Mouse (Mus musculus): ENCODE measurements around the gene Rorc. TPM values are rescaled to one million over a fixed set of nuclear protein-coding genes. Genes with fewer than 3 reads are reported as not detected.

The Rorc gene
- polyA plus RNA-seq, 1 experiment from 2014 or later = 6.8 TPM

DNA sequence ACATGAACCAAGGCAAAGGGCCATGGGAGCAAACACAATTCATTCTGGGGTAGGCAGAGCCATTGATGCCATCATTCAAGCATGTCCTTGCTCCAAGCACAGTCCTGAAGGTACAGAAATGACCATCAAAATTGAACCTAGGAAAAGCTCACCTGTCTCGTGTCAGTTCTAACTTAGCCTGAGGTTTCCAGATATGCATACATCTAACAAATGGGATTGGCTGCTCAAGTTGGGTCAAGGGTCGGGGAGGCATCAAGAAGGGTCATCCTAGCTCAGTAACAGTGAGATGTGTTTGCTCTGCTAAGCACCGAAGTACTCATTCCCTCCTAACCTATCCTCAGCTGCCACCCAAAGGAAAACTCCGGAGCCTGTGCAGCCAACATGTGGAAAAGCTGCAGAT is 24.3 kb downstream of the Rorc start:
- H3K36me3 ChIP-seq = no peaks in the 10 kb centered on the region
- no peak overlapping the region for H3K27ac ChIP-seq
- H3K4me3 ChIP-seq (replicated peaks) = no peak overlapping the region
- no peak overlapping the region for H3K4me2 ChIP-seq (replicated peaks)
- no peak overlapping the region for H3K9ac ChIP-seq
- peaks cover 37% of the 10 kb centered on the region for H3K27me3 ChIP-seq (replicated peaks)
- WGBS = 76% methylated on average over 4 of the region's 4 CpGs
- no peaks in the 10 kb centered on the region for H3K9me3 ChIP-seq
- H3K4me1 ChIP-seq (replicated peaks) = 0 out of 2 replicates have a peak, but pooled peaks cover 2% of the 10 kb centered on the region
- no peak for ATAC-seq

DNA sequence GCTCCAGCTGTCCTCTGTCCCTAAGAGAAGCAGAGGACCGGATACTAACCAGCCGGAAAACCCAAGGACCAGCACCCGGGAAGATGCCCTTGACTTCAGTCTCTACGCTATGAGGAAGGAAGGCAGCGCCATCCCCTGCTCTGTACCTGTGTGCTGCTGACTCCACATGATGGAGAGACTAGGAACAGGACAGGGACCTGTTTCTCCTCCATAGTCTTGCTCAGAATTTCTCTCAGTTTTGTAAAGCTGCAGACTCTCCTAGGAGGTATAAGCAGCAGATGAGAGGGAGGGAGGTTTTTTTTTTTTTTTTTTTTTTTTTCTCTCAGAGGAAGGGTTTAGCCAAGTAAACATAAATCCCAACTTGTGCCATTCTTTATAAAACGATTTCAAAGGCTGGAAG is 25.6 kb downstream of the Rorc start, which contains the start of gene Lingo4:
TSS of gene Lingo4 (plus strand) at position 301 of the 400 bp plus-strand sequence.
- peak within 1 kb of the TSS; percentile 17 for H3K4me3 ChIP-seq (replicated peaks)
- 69% methylated on average over 6 of the region's 6 CpGs for WGBS
- H3K4me2 ChIP-seq (replicated peaks) = peak within 1 kb of the TSS; percentile 62
- no peaks in the 10 kb centered on the region for H3K36me3 ChIP-seq
- H3K9ac ChIP-seq = no peak within 1 kb of the TSS
- 0 out of 2 replicates have a peak, but pooled peaks cover 2% of the 10 kb centered on the region for H3K4me1 ChIP-seq (replicated peaks)
- no peak within 1 kb of the TSS for H3K27ac ChIP-seq
- H3K9me3 ChIP-seq = no peaks in the 10 kb centered on the region
- peaks cover 44% of the 10 kb centered on the region for H3K27me3 ChIP-seq (replicated peaks)
- ATAC-seq = no peak

DNA sequence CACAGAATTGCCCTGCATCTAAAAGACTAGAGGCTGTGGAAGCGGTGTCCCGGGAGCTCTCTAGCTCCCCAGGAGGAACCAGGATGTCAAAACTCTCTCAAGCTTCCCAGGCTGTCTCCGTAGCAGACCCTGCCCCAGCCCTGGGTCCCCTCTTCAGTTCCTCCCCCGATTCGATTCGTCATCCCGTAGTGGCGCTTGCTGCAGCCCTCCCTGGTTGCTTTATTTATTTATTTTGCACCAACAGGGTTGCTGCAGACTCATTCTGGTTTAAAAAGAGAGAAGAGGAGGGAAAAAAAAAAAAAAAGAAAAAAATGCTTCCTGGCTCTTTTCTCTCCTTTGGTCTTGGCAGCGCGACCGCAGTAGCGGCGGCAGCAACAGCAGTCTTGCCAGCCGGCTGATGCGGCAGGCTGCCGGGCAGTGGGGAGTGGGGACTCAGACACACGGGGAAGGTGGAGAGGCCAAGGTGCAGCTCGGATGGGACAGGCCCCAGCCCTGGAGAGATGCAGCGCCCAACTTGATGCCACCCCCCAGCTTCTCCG is 26.4 kb downstream of the Rorc start:
- no peak overlapping the region for H3K27ac ChIP-seq
- H3K4me1 ChIP-seq (replicated peaks) = 0 out of 2 replicates have a peak, but pooled peaks cover 2% of the 10 kb centered on the region
- no peak for ATAC-seq
- H3K9ac ChIP-seq = no peak overlapping the region
- H3K36me3 ChIP-seq = no peaks in the 10 kb centered on the region
- peak overlapping the region; percentile 17 for H3K4me3 ChIP-seq (replicated peaks)
- H3K4me2 ChIP-seq (replicated peaks) = peak overlapping the region; percentile 62
- WGBS = 3% methylated on average over 20 of the region's 20 CpGs
- H3K9me3 ChIP-seq = no peaks in the 10 kb centered on the region
- H3K27me3 ChIP-seq (replicated peaks) = peaks cover 45% of the 10 kb centered on the region

DNA sequence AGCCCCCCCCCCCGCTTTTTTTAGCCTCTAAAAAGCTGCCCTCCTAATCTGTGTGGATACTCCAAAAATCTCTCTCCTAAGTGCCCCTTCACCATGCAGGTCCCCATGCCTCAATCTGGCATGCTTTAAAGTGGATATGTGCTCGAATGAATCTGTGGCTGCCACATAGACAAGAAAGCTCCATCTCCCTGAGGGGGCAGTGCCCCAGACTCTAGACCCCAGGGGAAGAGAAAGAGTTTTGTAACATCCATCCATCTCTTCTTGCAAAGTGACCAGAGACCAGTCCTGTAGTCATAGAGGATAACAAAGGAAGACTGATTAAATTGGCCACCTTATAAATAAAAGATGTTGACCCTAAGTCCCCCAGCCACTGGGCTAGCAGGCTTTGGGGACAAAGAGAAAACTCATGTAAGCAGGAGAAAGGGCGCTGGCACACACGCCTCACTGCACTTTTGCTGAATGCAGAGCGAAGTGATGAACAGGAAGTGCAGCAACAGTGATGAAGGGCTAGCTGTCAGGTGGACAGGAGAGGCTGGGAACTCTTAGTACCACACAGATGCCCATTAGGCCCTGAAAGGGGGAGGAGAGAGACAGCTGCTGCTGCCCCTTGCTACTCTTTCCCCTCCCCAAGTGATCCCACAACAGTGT is 27.2 kb downstream of the Rorc start:
- Histone ChIP-seq H3K4me1 (replicated peaks) (0 out of 2 replicates have a peak, but pooled peaks cover 2% of the 10 kb centered on the region), H3K27ac (no peak overlapping the region), H3K27me3 (replicated peaks) (peaks cover 45% of the 10 kb centered on the region), H3K36me3 (no peaks in the 10 kb centered on the region), H3K9ac (no peak overlapping the region), H3K4me3 (replicated peaks) (no peak overlapping the region), H3K9me3 (no peaks in the 10 kb centered on the region), H3K4me2 (replicated peaks) (no peak overlapping the region)
- 46% methylated on average over 5 of the region's 5 CpGs for WGBS
- ATAC-seq = no peak

DNA sequence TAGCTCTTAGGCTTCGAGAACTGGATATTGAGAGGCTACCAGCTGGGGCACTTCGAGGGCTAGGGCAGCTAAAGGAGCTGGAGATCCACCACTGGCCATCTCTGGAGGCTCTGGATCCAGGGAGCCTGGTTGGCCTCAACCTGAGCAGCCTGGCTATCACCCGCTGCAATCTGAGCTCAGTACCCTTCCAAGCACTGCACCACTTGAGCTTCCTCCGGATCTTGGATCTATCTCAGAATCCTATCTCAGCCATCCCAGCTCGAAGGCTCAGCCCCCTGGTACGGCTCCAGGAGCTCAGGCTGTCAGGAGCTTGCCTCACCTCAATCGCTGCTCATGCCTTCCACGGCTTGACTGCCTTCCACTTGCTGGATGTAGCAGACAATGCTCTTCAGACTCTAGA is 29.9 kb downstream of the Rorc start:
- H3K4me1 ChIP-seq (replicated peaks) = 0 out of 2 replicates have a peak, but pooled peaks cover 2% of the 10 kb centered on the region
- H3K36me3 ChIP-seq = no peaks in the 10 kb centered on the region
- no peak overlapping the region for H3K4me2 ChIP-seq (replicated peaks)
- no peak overlapping the region for H3K9ac ChIP-seq
- H3K27ac ChIP-seq = no peak overlapping the region
- no peaks in the 10 kb centered on the region for H3K9me3 ChIP-seq
- 66% methylated on average over 8 of the region's 8 CpGs for WGBS
- no peak for ATAC-seq
- peaks cover 38% of the 10 kb centered on the region for H3K27me3 ChIP-seq (replicated peaks)
- H3K4me3 ChIP-seq (replicated peaks) = no peak overlapping the region

DNA sequence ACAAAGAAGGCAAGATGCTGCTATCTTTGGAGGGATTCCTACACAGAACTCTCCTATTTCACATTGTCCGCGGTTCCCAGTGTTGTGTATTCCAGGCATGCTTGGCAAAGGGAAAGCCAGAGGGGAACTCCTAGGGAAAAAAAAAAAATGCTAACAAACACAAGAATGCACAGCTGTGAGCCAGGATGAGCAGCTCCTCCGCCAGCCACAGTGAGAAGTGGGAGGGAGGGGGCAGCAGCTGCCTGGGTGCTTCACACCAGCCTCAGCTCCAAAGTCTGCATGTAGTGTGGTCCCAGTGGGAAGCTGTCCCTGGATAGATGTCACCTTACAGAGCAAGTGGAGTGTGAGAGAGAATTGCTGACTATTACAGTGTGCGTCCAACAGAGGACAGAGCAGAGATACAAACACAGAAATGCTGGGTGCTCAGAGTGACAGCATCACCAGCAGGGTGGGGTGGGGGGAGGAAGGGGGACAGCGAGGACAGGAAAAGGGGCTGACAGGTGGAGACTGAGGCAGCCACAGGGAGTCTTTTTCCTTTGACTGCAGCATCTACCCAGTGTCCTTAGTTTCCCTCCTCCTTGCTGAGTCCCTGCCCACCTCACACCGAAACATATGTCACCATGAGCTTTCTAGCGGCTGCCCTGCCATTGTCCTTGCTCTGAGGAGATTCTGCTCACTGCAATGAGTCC is 31.9 kb downstream of the Rorc start:
- Histone ChIP-seq H3K4me1 (replicated peaks) (no peaks in the 10 kb centered on the region), H3K9ac (no peak overlapping the region), H3K36me3 (no peaks in the 10 kb centered on the region), H3K27me3 (replicated peaks) (peaks cover 27% of the 10 kb centered on the region), H3K4me2 (replicated peaks) (no peak overlapping the region), H3K9me3 (no peaks in the 10 kb centered on the region), H3K4me3 (replicated peaks) (no peak overlapping the region), H3K27ac (no peak overlapping the region)
- ATAC-seq = no peak
- 26% methylated on average over 7 of the region's 7 CpGs for WGBS

DNA sequence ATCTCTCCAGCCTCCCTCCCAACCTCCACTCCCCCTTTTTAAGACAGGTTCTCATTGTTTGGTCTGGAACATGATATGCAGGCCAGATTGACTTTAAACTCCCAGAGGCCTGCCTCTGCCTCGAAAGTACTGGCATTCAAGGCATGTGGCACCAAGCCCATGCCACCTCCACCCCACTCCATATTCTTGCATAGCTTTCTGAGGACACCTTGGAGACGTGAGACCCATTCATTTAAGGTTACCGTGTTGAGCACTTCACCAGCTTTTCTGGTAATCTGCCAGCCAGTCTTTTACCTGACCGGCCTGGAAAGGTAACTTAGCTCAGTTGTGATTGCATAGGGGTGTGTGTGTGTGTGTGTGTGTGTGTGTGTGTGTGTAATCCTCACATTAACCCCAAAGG is 33.0 kb downstream of the Rorc start:
- WGBS = 63% methylated on average over 4 of the region's 4 CpGs
- no peak for ATAC-seq
- H3K27ac ChIP-seq = no peak overlapping the region

DNA sequence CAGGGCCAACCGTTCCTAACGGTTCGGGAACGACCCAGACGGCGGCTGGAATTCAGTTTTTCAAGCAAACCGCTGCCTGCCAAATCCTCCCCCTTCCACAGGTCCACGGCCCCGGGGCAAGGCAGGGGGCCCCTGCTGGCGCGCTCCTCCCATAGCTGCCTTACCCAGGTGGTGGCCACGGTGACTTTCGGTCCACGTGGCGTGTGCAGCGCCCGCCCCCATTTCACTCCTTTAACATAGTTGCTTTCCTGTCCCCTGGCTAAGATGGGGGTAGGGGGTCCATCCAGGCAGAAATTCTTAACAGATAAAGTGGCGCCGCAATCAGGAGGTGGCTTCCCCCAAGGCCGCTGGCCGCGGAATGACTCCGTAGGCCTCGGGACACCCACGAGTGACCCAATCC is 39.9 kb downstream of the Rorc start:
- ATAC-seq = peak; percentile 63
- Histone ChIP-seq H3K9me3 (no peaks in the 10 kb centered on the region), H3K27me3 (replicated peaks) (no peaks in the 10 kb centered on the region), H3K9ac (peak overlapping the region; percentile 38), H3K27ac (no peak overlapping the region), H3K4me3 (replicated peaks) (peak overlapping the region; percentile 47), H3K4me2 (replicated peaks) (peak overlapping the region; percentile 94), H3K4me1 (replicated peaks) (peaks cover 7% of the 10 kb centered on the region), H3K36me3 (no peaks in the 10 kb centered on the region)
- 7% methylated on average over 25 of the region's 25 CpGs for WGBS

More for the DNA sequence above, 33.0 kb downstream of the Rorc start:
- Histone ChIP-seq H3K36me3 (no peaks in the 10 kb centered on the region), H3K4me1 (replicated peaks) (no peaks in the 10 kb centered on the region), H3K9me3 (no peaks in the 10 kb centered on the region), H3K27me3 (replicated peaks) (peaks cover 19% of the 10 kb centered on the region), H3K4me2 (replicated peaks) (no peak overlapping the region), H3K9ac (no peak overlapping the region), H3K4me3 (replicated peaks) (no peak overlapping the region)

DNA sequence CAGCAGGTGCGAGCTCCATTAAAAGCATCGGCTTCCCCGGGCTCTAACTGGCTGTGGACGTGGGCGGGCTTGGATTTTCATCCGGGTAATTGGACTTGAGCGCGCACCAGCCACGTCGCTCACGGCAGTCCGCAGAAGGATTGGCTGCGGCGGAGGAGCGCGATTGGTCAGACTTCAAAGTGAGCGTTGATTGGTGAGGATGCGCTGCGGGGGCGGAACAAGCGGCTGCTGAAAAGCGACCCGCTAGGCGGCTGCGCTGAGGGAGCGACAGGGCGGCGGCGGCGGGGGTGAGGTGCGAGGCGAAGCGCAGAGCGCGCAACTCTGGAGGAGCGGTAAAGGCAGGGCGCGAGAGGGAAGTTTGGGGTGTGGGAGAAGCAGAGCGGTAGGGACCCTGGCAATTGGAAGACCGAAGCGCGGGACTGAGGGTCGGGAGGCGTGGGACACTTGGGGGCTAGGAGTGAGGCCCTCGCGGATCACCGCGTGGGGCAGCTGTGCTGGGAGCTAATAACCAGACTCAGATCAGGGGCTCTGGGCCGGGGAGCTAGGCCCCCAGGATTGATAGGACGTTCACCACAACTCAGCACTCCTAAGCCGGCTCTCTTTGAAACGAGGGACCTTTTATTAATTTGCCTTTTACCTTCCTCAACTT is 40.6 kb downstream of the Rorc start, which contains the start of gene Tdrkh:
TSS of gene Tdrkh (plus strand) at position 243 of the 649 bp plus-strand sequence.
- H3K4me3 ChIP-seq (replicated peaks) = peak within 1 kb of the TSS; percentile 47
- 7% methylated on average over 52 of the region's 52 CpGs for WGBS
- H3K27ac ChIP-seq = no peak within 1 kb of the TSS
- peaks cover 7% of the 10 kb centered on the region for H3K4me1 ChIP-seq (replicated peaks)
- peak within 1 kb of the TSS; percentile 38 for H3K9ac ChIP-seq
- no peaks in the 10 kb centered on the region for H3K27me3 ChIP-seq (replicated peaks)
- peak; percentile 100 for ATAC-seq
- H3K36me3 ChIP-seq = no peaks in the 10 kb centered on the region
- no peaks in the 10 kb centered on the region for H3K9me3 ChIP-seq
- peak within 1 kb of the TSS; percentile 94 for H3K4me2 ChIP-seq (replicated peaks)

DNA sequence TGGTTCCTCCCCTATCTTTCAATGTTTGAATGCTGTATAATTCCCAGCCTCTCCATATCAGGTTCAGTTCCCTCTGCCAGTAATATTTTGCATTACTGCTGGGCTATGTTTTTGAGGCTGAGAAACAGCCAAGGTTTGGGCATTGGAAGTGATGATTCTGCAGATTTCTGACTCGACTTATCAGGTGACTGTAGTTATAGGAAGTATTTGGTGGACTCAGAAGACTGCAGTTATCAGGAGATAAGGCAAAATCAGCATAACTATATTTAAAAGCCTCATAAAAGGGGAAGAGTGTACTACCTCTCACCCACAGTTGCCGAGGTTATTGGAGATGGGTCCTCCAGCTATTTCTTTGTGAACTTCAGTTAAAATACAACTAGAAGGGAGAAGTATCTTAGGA is 58.4 kb downstream of the Rorc start:
- H3K4me3 ChIP-seq (replicated peaks) = no peak overlapping the region
- 59% methylated on average over 2 of the region's 2 CpGs for WGBS
- no peak overlapping the region for H3K4me2 ChIP-seq (replicated peaks)
- H3K9ac ChIP-seq = no peak overlapping the region
- no peak overlapping the region for H3K27ac ChIP-seq
- no peaks in the 10 kb centered on the region for H3K27me3 ChIP-seq (replicated peaks)
- no peaks in the 10 kb centered on the region for H3K36me3 ChIP-seq
- ATAC-seq = no peak
- no peaks in the 10 kb centered on the region for H3K4me1 ChIP-seq (replicated peaks)
- H3K9me3 ChIP-seq = no peaks in the 10 kb centered on the region

DNA sequence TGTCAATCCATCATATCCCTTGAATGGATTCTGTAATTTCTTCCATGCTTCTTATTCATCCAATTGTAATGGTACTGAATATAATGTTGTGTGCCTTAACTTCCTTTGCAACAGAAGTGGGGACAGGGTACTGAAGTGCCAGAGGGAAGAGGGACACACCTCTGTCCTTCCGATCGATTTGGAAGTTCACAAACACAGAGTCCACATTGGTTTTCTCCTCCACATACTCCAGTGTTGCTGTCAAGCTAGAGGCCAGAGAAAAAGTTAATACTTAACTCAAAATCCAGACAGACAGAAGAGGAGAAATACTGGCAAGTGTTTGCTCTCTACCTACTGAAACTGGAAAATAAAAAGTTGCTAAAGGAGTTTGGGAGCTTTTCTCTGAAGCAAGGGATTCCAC is 61.7 kb downstream of the Rorc start:
- WGBS = 44% methylated on average over 2 of the region's 2 CpGs
- Histone ChIP-seq H3K36me3 (no peaks in the 10 kb centered on the region), H3K27ac (no peak overlapping the region), H3K9me3 (no peaks in the 10 kb centered on the region), H3K9ac (no peak overlapping the region), H3K4me2 (replicated peaks) (no peak overlapping the region), H3K27me3 (replicated peaks) (no peaks in the 10 kb centered on the region), H3K4me1 (replicated peaks) (no peaks in the 10 kb centered on the region), H3K4me3 (replicated peaks) (no peak overlapping the region)
- 0 out of 2 replicates have a peak, but pooled peaks have one; percentile 15 for ATAC-seq

DNA sequence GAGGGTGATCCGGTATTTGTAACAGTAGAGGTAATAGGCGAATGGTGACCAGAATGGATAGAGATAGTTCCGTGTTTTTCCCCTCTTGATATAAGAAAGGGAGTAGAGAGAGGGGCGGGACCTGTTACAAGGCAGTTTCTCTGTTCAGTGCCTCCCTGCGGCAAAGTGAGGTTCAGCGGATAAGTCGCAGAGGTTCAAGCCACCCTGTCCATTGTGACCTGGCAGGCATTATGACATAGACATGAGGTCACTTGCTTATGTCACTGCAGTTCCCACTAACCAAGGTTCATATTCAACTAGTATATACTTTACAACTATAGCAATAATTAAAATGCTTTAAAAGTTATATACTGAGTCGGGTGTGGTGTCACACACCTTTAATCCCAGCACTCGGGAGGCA is 63.8 kb downstream of the Rorc start:
- ATAC-seq = no peak
- no peaks in the 10 kb centered on the region for H3K9me3 ChIP-seq
- no peaks in the 10 kb centered on the region for H3K4me1 ChIP-seq (replicated peaks)
- H3K27ac ChIP-seq = no peak overlapping the region
- H3K36me3 ChIP-seq = no peaks in the 10 kb centered on the region
- 0 out of 2 replicates have a peak, but pooled peaks cover 3% of the 10 kb centered on the region for H3K27me3 ChIP-seq (replicated peaks)
- no peak overlapping the region for H3K4me2 ChIP-seq (replicated peaks)
- WGBS = 88% methylated on average over 9 of the region's 9 CpGs
- H3K4me3 ChIP-seq (replicated peaks) = no peak overlapping the region
- H3K9ac ChIP-seq = no peak overlapping the region
